Comparison of ENCODE assay signal across 8 mouse cellular contexts in genomic region chr8:123835451-123835850, GRCm38 (mm10). TPM values are rescaled to one million over a fixed set of nuclear protein-coding genes. Genes with fewer than 3 reads are reported as not detected.
A peak's percentile ranks its signal among the peaks of the same experiment; 100 is the strongest.
DNase-seq lines count a peak whose midpoint lies in the region; ATAC-seq and TF ChIP-seq lines count a peak whose summit lies in the region.

No protein-coding gene starts in this region.

- peaks cover 59% of the 10 kb centered on the region for H3K36me3 ChIP-seq in intestine, embryonic 14.5 days (ENCODE audit: control insufficient read depth, insufficient read depth, low read length)
- peaks cover 11% of the 10 kb centered on the region; the same call in 1 of the 2 replicates for H3K36me3 ChIP-seq in intestine, embryonic 15.5 days
- peaks cover 0 to 8% of the 10 kb centered on the region in 2 experiments; a peak in 1 of 4 replicates for H3K36me3 ChIP-seq in MEL (ENCODE audit: control insufficient read depth in 1 of 2, insufficient read depth in 2 of 2, low read length in 2 of 2)
- H3K36me3 ChIP-seq in limb, embryonic 11.5 days (ENCODE audit: control insufficient read depth, insufficient read depth, low read length), result peaks cover 17% of the 10 kb centered on the region
- H3K36me3 ChIP-seq in neural tube, embryonic 14.5 days (ENCODE audit: control insufficient read depth, insufficient read depth, low read length), result peaks cover 27% of the 10 kb centered on the region

- peak; percentile 70 to 90 (median 79) for TF ChIP-seq CTCF in MEL (IDR thresholded peaks at IDR 0.05 in 2 of 3, conservative IDR thresholded peaks at IDR 0.05 in 1 of 3; ENCODE audit: control insufficient read depth in 1 of 3, insufficient read depth in 1 of 3, low read depth in 2 of 3, low read length in 3 of 3, poor library complexity in 1 of 3, severe bottlenecking in 1 of 3)

- H3K27me3 ChIP-seq in intestine, embryonic 14.5 days (replicated peaks; ENCODE audit: control insufficient read depth, insufficient read depth, low read length), result no peaks in the 10 kb centered on the region
- no peaks in the 10 kb centered on the region for H3K27me3 ChIP-seq in intestine, embryonic 15.5 days (replicated peaks)
- no peaks in the 10 kb centered on the region for H3K27me3 ChIP-seq in MEL (ENCODE audit: control insufficient read depth in 1 of 2, insufficient read depth in 2 of 2, low read length in 2 of 2)
- H3K27me3 ChIP-seq in limb, embryonic 11.5 days (ENCODE audit: control insufficient read depth, insufficient read depth, low read length), result no peaks in the 10 kb centered on the region
- H3K27me3 ChIP-seq in neural tube, embryonic 14.5 days (ENCODE audit: control insufficient read depth, insufficient read depth, low read length), result no peaks in the 10 kb centered on the region

- no peak for TF ChIP-seq EP300 in MEL (IDR thresholded peaks at IDR 0.05; ENCODE audit: low read depth in 1 of 2, low read length in 2 of 2)

- WGBS in intestine, embryonic 14.5 days, result 58% methylated on average over 9 of the region's 9 CpGs
- WGBS in intestine, embryonic 15.5 days, result 59% methylated on average over 9 of the region's 9 CpGs
- WGBS in limb, embryonic 11.5 days, result 56% methylated on average over 9 of the region's 9 CpGs
- 59% methylated on average over 9 of the region's 9 CpGs for WGBS in neural tube, embryonic 14.5 days

- DNase-seq in intestine, embryonic 14.5 days (ENCODE audit: low spot score), result peak; percentile 77
- peak; percentile 79 for DNase-seq in MEL (ENCODE audit: low read depth, low spot score)
- peak; percentile 87 for DNase-seq in cerebellum, adult 18-20 months
- DNase-seq in limb, embryonic 11.5 days (ENCODE audit: low spot score), result peak; percentile 75
- peak; percentile 63 for DNase-seq in thymus, postnatal 0 days (ENCODE audit: low spot score)

- peak; percentile 47 for TF ChIP-seq RAD21 in MEL (IDR thresholded peaks at IDR 0.05; ENCODE audit: low read depth, low read length)

- H3K4me1 ChIP-seq in intestine, embryonic 14.5 days (replicated peaks; ENCODE audit: control insufficient read depth, insufficient read depth, low read length), result no peaks in the 10 kb centered on the region
- no peaks in the 10 kb centered on the region for H3K4me1 ChIP-seq in intestine, embryonic 15.5 days (replicated peaks)
- no peaks in the 10 kb centered on the region for H3K4me1 ChIP-seq in MEL (ENCODE audit: control insufficient read depth in 1 of 2, insufficient read depth in 2 of 2, low read length in 2 of 2)
- H3K4me1 ChIP-seq in limb, embryonic 11.5 days (ENCODE audit: control insufficient read depth, insufficient read depth, low read length), result no peaks in the 10 kb centered on the region
- H3K4me1 ChIP-seq in neural tube, embryonic 14.5 days (ENCODE audit: control insufficient read depth, insufficient read depth, low read length), result no peaks in the 10 kb centered on the region

- H3K9me3 ChIP-seq in intestine, embryonic 14.5 days (ENCODE audit: control insufficient read depth, low read length), result no peaks in the 10 kb centered on the region
- H3K9me3 ChIP-seq in intestine, embryonic 15.5 days, result no peaks in the 10 kb centered on the region
- no peaks in the 10 kb centered on the region for H3K9me3 ChIP-seq in MEL (replicated peaks; ENCODE audit: insufficient read depth, low read length)
- no peaks in the 10 kb centered on the region for H3K9me3 ChIP-seq in limb, embryonic 11.5 days (ENCODE audit: control insufficient read depth, low read length)
- no peaks in the 10 kb centered on the region for H3K9me3 ChIP-seq in neural tube, embryonic 14.5 days (ENCODE audit: control insufficient read depth, low read length)

- no peak for TF ChIP-seq POLR2A in MEL (IDR thresholded peaks at IDR 0.05; ENCODE audit: control insufficient read depth in 1 of 2, insufficient read depth in 1 of 2, low read depth in 1 of 2, low read length in 2 of 2, poor library complexity in 1 of 2)

- no peak overlapping the region for H3K27ac ChIP-seq in intestine, embryonic 14.5 days (ENCODE audit: low read depth)
- no peak overlapping the region for H3K27ac ChIP-seq in intestine, embryonic 15.5 days
- no peak overlapping the region for H3K27ac ChIP-seq in MEL (ENCODE audit: control insufficient read depth, low read depth, low read length)
- no peak overlapping the region for H3K27ac ChIP-seq in limb, embryonic 11.5 days (replicated peaks; ENCODE audit: low read depth, low read length)
- no peak overlapping the region for H3K27ac ChIP-seq in neural tube, embryonic 14.5 days (ENCODE audit: low read depth, low read length)

- ATAC-seq in intestine, embryonic 14.5 days (replicated peaks; ENCODE audit: low FRiP score, low TSS enrichment, low read depth), result no peak; the same call in 1 of the 2 replicates
- no peak; the same call in 1 of the 2 replicates for ATAC-seq in intestine, embryonic 15.5 days
- ATAC-seq in granulocyte monocyte progenitor cell, adult 5-6 weeks (replicated peaks; ENCODE audit: poor library complexity, severe bottlenecking), result peak; percentile 62
- no peak for ATAC-seq in limb, embryonic 11.5 days (ENCODE audit: insufficient number of reproducible peaks, low FRiP score, low TSS enrichment, low read depth)
- ATAC-seq in neural tube, embryonic 14.5 days (ENCODE audit: low read depth), result peak; percentile 60; the same call in 1 of the 2 replicates

- no peak overlapping the region for H3K4me2 ChIP-seq in intestine, embryonic 14.5 days (ENCODE audit: low read length)
- no peak overlapping the region for H3K4me2 ChIP-seq in intestine, embryonic 15.5 days (replicated peaks)
- H3K4me2 ChIP-seq in limb, embryonic 11.5 days (ENCODE audit: low read depth, severe bottlenecking), result no peak overlapping the region
- no peak overlapping the region for H3K4me2 ChIP-seq in neural tube, embryonic 14.5 days (ENCODE audit: low read depth, low read length)

- H3K9ac ChIP-seq in intestine, embryonic 14.5 days (ENCODE audit: low read length), result no peak overlapping the region
- H3K9ac ChIP-seq in intestine, embryonic 15.5 days, result no peak overlapping the region
- no peak overlapping the region for H3K9ac ChIP-seq in MEL (ENCODE audit: control insufficient read depth, low read depth, low read length, poor library complexity, severe bottlenecking)
- H3K9ac ChIP-seq in limb, embryonic 11.5 days (ENCODE audit: low read length), result no peak overlapping the region
- no peak overlapping the region for H3K9ac ChIP-seq in neural tube, embryonic 14.5 days (replicated peaks; ENCODE audit: low read depth, low read length)

- H3K4me3 ChIP-seq in intestine, embryonic 14.5 days (ENCODE audit: low read depth, low read length), result no peak overlapping the region
- no peak overlapping the region for H3K4me3 ChIP-seq in intestine, embryonic 15.5 days (replicated peaks)
- no peak overlapping the region for H3K4me3 ChIP-seq in MEL (ENCODE audit: control insufficient read depth in 1 of 2, insufficient read depth in 1 of 2, low read depth in 2 of 2, low read length in 2 of 2)
- H3K4me3 ChIP-seq in limb, embryonic 11.5 days (ENCODE audit: low read depth, low read length), result no peak overlapping the region
- H3K4me3 ChIP-seq in neural tube, embryonic 14.5 days (ENCODE audit: low read depth, low read length), result no peak overlapping the region

- H3K79me2 ChIP-seq in MEL (ENCODE audit: control insufficient read depth, insufficient read depth, low read length, poor library complexity), result no peaks in the 10 kb centered on the region

TF ChIP-seq in MEL, 35 proteins besides CTCF, POLR2A, EP300 and RAD21 (continues in another document):
- TF ChIP-seq JUND (IDR thresholded peaks at IDR 0.05; ENCODE audit: low read depth, low read length), result no peak

RNA-seq across cellular contexts. Expression of gene Ccsap, which starts 24.6 kb away (rescaled TPM):
- 3.2 and 3.9 TPM in 2 replicates for polyA plus RNA-seq in intestine, embryonic 14.5 days (2014; fragmentation: Nextera tagmentation; extraction: Ambion mirVana)
- 3.4 and 3.6 TPM in 2 replicates for polyA plus RNA-seq in intestine, embryonic 15.5 days (2015; fragmentation: Nextera tagmentation; extraction: Ambion mirVana)
- total RNA-seq in MEL (2012; rRNA removed), result 6.7 and 7.0 TPM in 2 replicates
- polyA plus RNA-seq in MEL (2012; ENCODE audit: insufficient read depth in 1 of 2, insufficient read length in 2 of 2, low read depth in 1 of 2, low replicate concordance in 2 of 2, missing spikeins in 1 of 2), result 10 to 100 TPM in 1 of 2 experiments, not detected in 1; 12.1 TPM
- 4.4 and 4.8 TPM in 2 replicates for total RNA-seq in granulocyte monocyte progenitor cell, adult 5-6 weeks (2014; fragmentation: Nextera tagmentation)
- total RNA-seq in granulocyte monocyte progenitor cell, adult 5-6 weeks (2017), result 5.1 and 5.3 TPM in 2 replicates
- 6.3 and 7.3 TPM in 2 replicates for polyA plus RNA-seq in limb, embryonic 11.5 days (2014; fragmentation: Nextera tagmentation; extraction: Ambion mirVana)
- polyA plus RNA-seq in neural tube, embryonic 14.5 days (2014; fragmentation: Nextera tagmentation; extraction: Ambion mirVana), result 4.3 and 5.4 TPM in 2 replicates
- polyA plus RNA-seq in thymus, postnatal 0 days (2015; fragmentation: Nextera tagmentation; extraction: Ambion mirVana), result 6.6 and 6.7 TPM in 2 replicates

RNA-seq across cellular contexts. Expression of gene Rab4a, which starts 29.7 kb away (rescaled TPM):
- 51.9 and 52.0 TPM in 2 replicates for polyA plus RNA-seq in intestine, embryonic 14.5 days (2014; fragmentation: Nextera tagmentation; extraction: Ambion mirVana)
- polyA plus RNA-seq in intestine, embryonic 15.5 days (2015; fragmentation: Nextera tagmentation; extraction: Ambion mirVana), result 53.1 and 54.8 TPM in 2 replicates
- total RNA-seq in MEL (2012; rRNA removed), result 22.2 and 23.1 TPM in 2 replicates
- polyA plus RNA-seq in MEL (2012; ENCODE audit: insufficient read depth in 1 of 2, insufficient read length in 2 of 2, low read depth in 1 of 2, low replicate concordance in 2 of 2, missing spikeins in 1 of 2), result 10 to 100 TPM in 1 of 2 experiments, not detected in 1; 44.6 TPM
- 6.2 TPM in 1 of 2 replicates, not detected in the other for total RNA-seq in granulocyte monocyte progenitor cell, adult 5-6 weeks (2014; fragmentation: Nextera tagmentation)
- 0.21 and 0.43 TPM in 2 replicates for total RNA-seq in granulocyte monocyte progenitor cell, adult 5-6 weeks (2017)
- 54.6 and 54.8 TPM in 2 replicates for polyA plus RNA-seq in limb, embryonic 11.5 days (2014; fragmentation: Nextera tagmentation; extraction: Ambion mirVana)
- 85.4 and 91.8 TPM in 2 replicates for polyA plus RNA-seq in neural tube, embryonic 14.5 days (2014; fragmentation: Nextera tagmentation; extraction: Ambion mirVana)
- polyA plus RNA-seq in thymus, postnatal 0 days (2015; fragmentation: Nextera tagmentation; extraction: Ambion mirVana), result 23.4 and 23.5 TPM in 2 replicates

RNA-seq across cellular contexts. Expression of gene Acta1, which starts 59.1 kb away (rescaled TPM):
- 1.3 and 1.5 TPM in 2 replicates for polyA plus RNA-seq in intestine, embryonic 14.5 days (2014; fragmentation: Nextera tagmentation; extraction: Ambion mirVana)
- 6.3 and 22.2 TPM in 2 replicates for polyA plus RNA-seq in intestine, embryonic 15.5 days (2015; fragmentation: Nextera tagmentation; extraction: Ambion mirVana)
- 0.23 TPM in 1 of 2 replicates, not detected in the other for total RNA-seq in MEL (2012; rRNA removed)
- under 1 TPM in 1 of 2 experiments, not detected in 1; 0.32 TPM for polyA plus RNA-seq in MEL (2012; ENCODE audit: insufficient read depth in 1 of 2, insufficient read length in 2 of 2, low read depth in 1 of 2, low replicate concordance in 2 of 2, missing spikeins in 1 of 2)
- total RNA-seq in granulocyte monocyte progenitor cell, adult 5-6 weeks (2014; fragmentation: Nextera tagmentation), result not detected in 2 replicates
- not detected in 2 replicates for total RNA-seq in granulocyte monocyte progenitor cell, adult 5-6 weeks (2017)
- 12.0 and 13.5 TPM in 2 replicates for polyA plus RNA-seq in limb, embryonic 11.5 days (2014; fragmentation: Nextera tagmentation; extraction: Ambion mirVana)
- polyA plus RNA-seq in neural tube, embryonic 14.5 days (2014; fragmentation: Nextera tagmentation; extraction: Ambion mirVana), result 9.0 and 22.7 TPM in 2 replicates
- 14.5 and 22.3 TPM in 2 replicates for polyA plus RNA-seq in thymus, postnatal 0 days (2015; fragmentation: Nextera tagmentation; extraction: Ambion mirVana)

Comparison
In these comparisons a context has a peak if more than half of its experiments do, and no peak if none do; other contexts are left out.
1. ATAC-seq: peak in granulocyte monocyte progenitor cell, adult 5-6 weeks (single experiment) and neural tube, embryonic 14.5 days (single experiment); none in intestine, embryonic 14.5 days (single experiment), intestine, embryonic 15.5 days (single experiment) and limb, embryonic 11.5 days (single experiment).
2. Peak in every context shown above with its lines, with median percentiles within 50 percentile points of each other: DNase-seq.